In genomic region chr4:125533965-125534364, GRCm38 (mm10) we compare ENCODE assay signal across 18 mouse cellular contexts. TPM values are rescaled to one million over a fixed set of nuclear protein-coding genes. Genes with fewer than 3 reads are reported as not detected.
A peak's percentile ranks its signal among the peaks of the same experiment; 100 is the strongest.
DNase-seq lines count a peak whose midpoint lies in the region; ATAC-seq lines count a peak whose summit lies in the region.
"Had no signal": no experiment of that assay in that cellular context is flagged by ENCODE, and none has a peak within 500 bp of the region (broad histone marks: within the 10 kb centered on the region; RNA-seq: fewer than 3 reads in every experiment).

No protein-coding gene starts in this region.

- no peak overlapping the region for H3K4me3 ChIP-seq in midbrain, embryonic 13.5 days (replicated peaks)
- H3K4me3 ChIP-seq in midbrain, embryonic 11.5 days (ENCODE audit: low read depth, low read length): no peak overlapping the region
- H3K4me3 ChIP-seq in embryonic facial prominence, embryonic 10.5 days: no peak overlapping the region
- H3K4me3 ChIP-seq in forebrain, embryonic 15.5 days: no peak overlapping the region
- no peak overlapping the region for H3K4me3 ChIP-seq in hindbrain, embryonic 16.5 days (ENCODE audit: low read length)
- H3K4me3 ChIP-seq: embryonic facial prominence, embryonic 12.5 days; gastrocnemius, adult 2 months; left cerebral cortex, adult 2 months had no signal

- no peaks in the 10 kb centered on the region for H3K36me3 ChIP-seq in midbrain, embryonic 13.5 days
- H3K36me3 ChIP-seq in midbrain, embryonic 11.5 days (ENCODE audit: control insufficient read depth, insufficient read depth, low read length): no peaks in the 10 kb centered on the region
- H3K36me3 ChIP-seq in embryonic facial prominence, embryonic 10.5 days (replicated peaks): no peaks in the 10 kb centered on the region
- no peaks in the 10 kb centered on the region for H3K36me3 ChIP-seq in forebrain, embryonic 15.5 days
- no peaks in the 10 kb centered on the region for H3K36me3 ChIP-seq in hindbrain, embryonic 16.5 days (ENCODE audit: control insufficient read depth, insufficient read depth, low read length)
- H3K36me3 ChIP-seq: embryonic facial prominence, embryonic 12.5 days had no signal

- 43% methylated on average over 9 of the region's 9 CpGs for WGBS in midbrain, embryonic 13.5 days
- 43% methylated on average over 9 of the region's 9 CpGs for WGBS in midbrain, embryonic 11.5 days
- WGBS in embryonic facial prominence, embryonic 10.5 days: 36% methylated on average over 9 of the region's 9 CpGs
- WGBS in forebrain, embryonic 15.5 days: 34% methylated on average over 9 of the region's 9 CpGs
- WGBS in hindbrain, embryonic 16.5 days: 50% methylated on average over 9 of the region's 9 CpGs

- H3K27me3 ChIP-seq in midbrain, embryonic 13.5 days: peaks cover 31% of the 10 kb centered on the region
- H3K27me3 ChIP-seq in midbrain, embryonic 11.5 days (ENCODE audit: control insufficient read depth, insufficient read depth, low read length): peaks cover 8% of the 10 kb centered on the region; the same call in 1 of the 2 replicates
- peaks cover 64% of the 10 kb centered on the region for H3K27me3 ChIP-seq in embryonic facial prominence, embryonic 10.5 days (replicated peaks; ENCODE audit: low read depth, poor library complexity, severe bottlenecking)
- H3K27me3 ChIP-seq in forebrain, embryonic 15.5 days: peaks cover 6% of the 10 kb centered on the region; the same call in 1 of the 2 replicates
- H3K27me3 ChIP-seq in hindbrain, embryonic 16.5 days (replicated peaks; ENCODE audit: control insufficient read depth, insufficient read depth, low read length): peaks cover 3% of the 10 kb centered on the region; the same call in 1 of the 2 replicates

- H3K4me2 ChIP-seq in midbrain, embryonic 13.5 days (replicated peaks): no peak overlapping the region; the same call in 1 of the 2 replicates
- no peak overlapping the region for H3K4me2 ChIP-seq in midbrain, embryonic 11.5 days
- no peak overlapping the region for H3K4me2 ChIP-seq in forebrain, embryonic 15.5 days (replicated peaks)
- no peak overlapping the region for H3K4me2 ChIP-seq in hindbrain, embryonic 16.5 days (ENCODE audit: low read length)
- H3K4me2 ChIP-seq: embryonic facial prominence, embryonic 12.5 days had no signal

- DNase-seq in midbrain, embryonic 11.5 days (ENCODE audit: low spot score, missing footprints): no peak
- no peak for DNase-seq in embryonic facial prominence, embryonic 10.5 days (ENCODE audit: low spot score)
- no peak for DNase-seq in urinary bladder, adult 2 months (ENCODE audit: low spot score)
- no peak for DNase-seq in spleen, adult 18-20 months
- DNase-seq: gastrocnemius, adult 2 months; kidney, adult 18-20 months; layer of hippocampus, adult 9-11 months; liver; thymus, adult 2 months had no signal

- ATAC-seq in midbrain, embryonic 13.5 days: no peak
- ATAC-seq in midbrain, embryonic 11.5 days (ENCODE audit: low FRiP score): no peak
- ATAC-seq in forebrain, embryonic 15.5 days (replicated peaks): no peak
- no peak for ATAC-seq in hindbrain, embryonic 16.5 days
- ATAC-seq in inflammation-experienced regulatory T-cells, adult 6 months: no peak

- peak overlapping the region; percentile 32; the same call in 1 of the 2 replicates for H3K27ac ChIP-seq in midbrain, embryonic 13.5 days
- H3K27ac ChIP-seq in midbrain, embryonic 11.5 days (ENCODE audit: low read depth, low read length): no peak overlapping the region
- H3K27ac ChIP-seq in embryonic facial prominence, embryonic 10.5 days (replicated peaks): 0 out of 2 replicates have a peak overlapping the region, but pooled peaks have one; percentile 10
- peak overlapping the region; percentile 72 for H3K27ac ChIP-seq in forebrain, embryonic 15.5 days (replicated peaks)
- H3K27ac ChIP-seq in hindbrain, embryonic 16.5 days (ENCODE audit: low read depth, low read length): peak overlapping the region; percentile 51
- H3K27ac ChIP-seq: embryonic facial prominence, embryonic 12.5 days; gastrocnemius, adult 2 months; left cerebral cortex, adult 2 months; macrophage had no signal

- H3K9me3 ChIP-seq in midbrain, embryonic 13.5 days: peaks cover 4% of the 10 kb centered on the region
- no peaks in the 10 kb centered on the region for H3K9me3 ChIP-seq in midbrain, embryonic 11.5 days (ENCODE audit: control insufficient read depth, low read length)
- H3K9me3 ChIP-seq in embryonic facial prominence, embryonic 10.5 days: no peaks in the 10 kb centered on the region
- H3K9me3 ChIP-seq in forebrain, embryonic 15.5 days: no peaks in the 10 kb centered on the region
- H3K9me3 ChIP-seq in hindbrain, embryonic 16.5 days (ENCODE audit: control insufficient read depth, low read length): peaks cover 2% of the 10 kb centered on the region; the same call in 1 of the 2 replicates
- H3K9me3 ChIP-seq: embryonic facial prominence, embryonic 12.5 days had no signal

- peaks cover 41% of the 10 kb centered on the region for H3K4me1 ChIP-seq in midbrain, embryonic 13.5 days (replicated peaks)
- peaks cover 21% of the 10 kb centered on the region for H3K4me1 ChIP-seq in midbrain, embryonic 11.5 days (ENCODE audit: control insufficient read depth, insufficient read depth, low read length)
- H3K4me1 ChIP-seq in embryonic facial prominence, embryonic 10.5 days: peaks cover 40% of the 10 kb centered on the region
- peaks cover 37% of the 10 kb centered on the region for H3K4me1 ChIP-seq in forebrain, embryonic 15.5 days
- H3K4me1 ChIP-seq in hindbrain, embryonic 16.5 days (ENCODE audit: control insufficient read depth, insufficient read depth, low read depth, low read length): peaks cover 20% of the 10 kb centered on the region
- H3K4me1 ChIP-seq: embryonic facial prominence, embryonic 12.5 days had no signal

- H3K9ac ChIP-seq in midbrain, embryonic 13.5 days (replicated peaks): no peak overlapping the region
- H3K9ac ChIP-seq in midbrain, embryonic 11.5 days (ENCODE audit: low read length): no peak overlapping the region
- H3K9ac ChIP-seq in forebrain, embryonic 15.5 days (replicated peaks): no peak overlapping the region
- no peak overlapping the region; the same call in 1 of the 2 replicates for H3K9ac ChIP-seq in hindbrain, embryonic 16.5 days (ENCODE audit: low read depth, low read length)
- H3K9ac ChIP-seq: embryonic facial prominence, embryonic 12.5 days had no signal

RNA-seq across cellular contexts. Expression of gene Grik3, which starts 43.5 kb away (rescaled TPM):
- 3.1 and 3.6 TPM in 2 replicates for polyA plus RNA-seq in midbrain, embryonic 13.5 days (2015; fragmentation: Nextera tagmentation; extraction: Ambion mirVana)
- polyA plus RNA-seq in midbrain, embryonic 11.5 days (2014; fragmentation: Nextera tagmentation; extraction: Ambion mirVana): 0.60 and 0.62 TPM in 2 replicates
- 0.16 and 0.36 TPM in 2 replicates for polyA plus RNA-seq in embryonic facial prominence, embryonic 10.5 days (2016; fragmentation: Nextera tagmentation; extraction: Ambion mirVana)
- 7.9 and 8.2 TPM in 2 replicates for polyA plus RNA-seq in forebrain, embryonic 15.5 days (2015; fragmentation: Nextera tagmentation; extraction: Ambion mirVana)
- polyA plus RNA-seq in hindbrain, embryonic 16.5 days (2015; fragmentation: Nextera tagmentation; extraction: Ambion mirVana): 5.2 and 5.5 TPM in 2 replicates
- polyA plus RNA-seq in inflammation-experienced regulatory T-cells, adult 6 months (2017; shearing (Covaris generic)): not detected
- 0.72 and 0.99 TPM in 2 replicates for polyA plus RNA-seq in urinary bladder, adult 2 months (2012; rRNA removed)
- polyA plus RNA-seq: liver, embryonic 16.5 days; lung, embryonic 16.5 days; macrophage had no signal
